Mouse (Mus musculus) gastrocnemius, adult 2 months (tissue): ENCODE data around the gene Egr4. TPM values are rescaled to one million over a fixed set of nuclear protein-coding genes. Genes with fewer than 3 reads are reported as not detected.
A peak's percentile ranks its signal among the peaks of the same experiment; 100 is the strongest.

Experiments
- DNase-seq: peaks from one replicate; pipeline ENCODE4 v3.0.0; 2022
- H3K27ac ChIP-seq: fragments of 200-600 bp; 2 replicates; pipeline ENCODE4 v1.8.1; 2022; ENCODE audit warnings: mild to moderate bottlenecking
- H3K4me3 ChIP-seq: fragments of 200-600 bp; 2 replicates; pipeline ENCODE4 v1.8.1; 2022; ENCODE audit warnings: mild to moderate bottlenecking, moderate library complexity
- CTCF ChIP-seq: fragments of 200-600 bp; IDR thresholded peaks from 2 replicates; pipeline ENCODE4 v1.8.1; 2022; ENCODE audit warnings: antibody characterized with exemption, mild to moderate bottlenecking, moderate library complexity
- intact Hi-C: fragments of 180-260 bp; cut with DNase I; formaldehyde crosslinking; loops from one replicate; pipeline ENCODE4 v1.15.1; 2025
- total RNA-seq, 2 experiments: library from RNA; stranded (reverse); gene quantifications; 2 replicates each; pipeline ENCODE4 v1.2.3; 2021

Gene Egr4
- total RNA-seq, 2 experiments from 2014 or later = not detected

DNA sequence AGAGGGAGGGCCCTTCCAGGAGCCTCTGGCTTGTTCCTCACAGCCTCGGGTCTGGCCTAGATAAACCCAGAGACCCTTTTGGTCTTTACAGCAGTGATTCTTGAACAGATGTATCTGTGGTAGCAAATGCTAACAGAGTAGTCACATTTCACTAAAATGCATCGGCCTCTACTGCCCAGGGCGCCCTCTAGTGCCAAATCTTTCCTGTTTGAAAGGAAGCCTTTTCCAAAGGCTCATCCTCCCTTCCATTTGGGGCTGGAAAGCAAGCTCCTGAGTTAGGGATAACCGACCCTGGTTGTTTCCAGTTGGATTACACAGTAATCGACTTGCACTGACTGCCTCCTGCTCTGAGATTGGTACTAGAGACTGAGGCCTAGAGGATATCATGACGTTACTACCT, 2.9 kb downstream of the Egr4 start:
- no peak for DNase-seq
- TF ChIP-seq CTCF = peak; percentile 52
- intact Hi-C loops = no loop called here
- H3K4me3 ChIP-seq = no peak overlapping the region
- no peak overlapping the region for H3K27ac ChIP-seq

DNA sequence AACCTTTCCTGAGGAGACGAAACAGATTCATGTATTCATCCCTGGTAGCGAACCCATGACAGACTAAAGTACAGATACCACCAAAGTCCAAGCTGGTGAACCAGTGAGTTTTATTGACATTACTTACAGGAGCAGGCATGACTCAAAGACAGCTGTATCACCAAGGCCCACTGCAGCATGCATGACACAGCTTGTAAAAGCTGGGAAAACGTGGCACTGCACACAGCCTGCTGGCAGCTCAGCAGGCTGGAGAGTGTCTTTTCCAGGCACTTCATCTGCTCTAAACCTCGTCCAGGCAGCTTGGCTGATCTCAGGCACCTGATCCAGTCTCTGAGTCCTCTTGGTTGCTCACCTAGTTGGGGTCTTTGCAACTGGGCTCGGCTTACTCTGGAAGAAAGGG, 4.8 kb downstream of the Egr4 start:
- H3K4me3 ChIP-seq = no peak overlapping the region
- no peak for TF ChIP-seq CTCF
- no peak overlapping the region for H3K27ac ChIP-seq
- intact Hi-C loops = no loop called here
- DNase-seq = no peak

- no peak overlapping the region for H3K27ac ChIP-seq
- no peak for DNase-seq
- intact Hi-C loops = no loop called here
- H3K4me3 ChIP-seq = no peak overlapping the region
- no peak for TF ChIP-seq CTCF
Observed at GRCm38 (mm10) chr6:85504908-85505307, 8.5 kb downstream of the Egr4 start.

DNA sequence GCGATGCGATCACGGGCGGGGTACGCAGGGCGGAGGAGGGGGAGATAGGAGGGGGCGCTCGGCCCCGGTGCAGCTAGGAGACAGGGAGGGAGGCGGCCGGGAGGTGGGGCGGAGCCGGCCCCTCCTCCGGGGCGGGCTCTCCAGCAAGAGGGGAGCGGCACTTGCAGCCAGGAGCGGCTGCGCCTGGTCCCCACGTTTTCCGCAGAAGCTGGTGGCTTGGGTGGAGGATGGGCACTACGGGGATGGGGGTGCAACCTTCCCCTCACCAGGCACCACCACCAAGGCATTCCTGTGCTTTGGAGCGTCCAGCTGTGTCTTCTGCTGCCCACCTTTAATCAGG, 10.5 kb downstream of the Egr4 start, which contains the start of gene Fbxo41:
TSS of gene Fbxo41 (minus strand) at position 84 of the 340 bp plus-strand sequence.
- TF ChIP-seq CTCF = no peak
- no peak within 1 kb of the TSS for H3K27ac ChIP-seq
- intact Hi-C loops = no loop called here
- peak within 1 kb of the TSS; percentile 74 for H3K4me3 ChIP-seq
- peak; percentile 29 for DNase-seq

GRCm38 (mm10) chr6:85502103-85502910, 11.1 kb downstream of the Egr4 start:
- Histone ChIP-seq H3K27ac (no peak overlapping the region), H3K4me3 (peak overlapping the region; percentile 74)
- DNase-seq = no peak
- TF ChIP-seq CTCF = no peak
- intact Hi-C loops = no loop called here

GRCm38 (mm10) chr6:85501571-85502102, 11.8 kb downstream of the Egr4 start:
- Histone ChIP-seq H3K27ac (no peak overlapping the region), H3K4me3 (no peak overlapping the region)
- intact Hi-C loops = no loop called here
- DNase-seq = no peak
- no peak for TF ChIP-seq CTCF

- Histone ChIP-seq H3K4me3 (no peak overlapping the region), H3K27ac (no peak overlapping the region)
- DNase-seq = no peak
- no peak for TF ChIP-seq CTCF
- intact Hi-C loops = no loop called here
Observed at GRCm38 (mm10) chr6:85500416-85500815, 13.0 kb downstream of the Egr4 start.

GRCm38 (mm10) chr6:85498147-85498546, 15.2 kb downstream of the Egr4 start:
- no peak for DNase-seq
- Histone ChIP-seq H3K4me3 (no peak overlapping the region), H3K27ac (no peak overlapping the region)
- no peak for TF ChIP-seq CTCF
- intact Hi-C loops = no loop called here

DNA sequence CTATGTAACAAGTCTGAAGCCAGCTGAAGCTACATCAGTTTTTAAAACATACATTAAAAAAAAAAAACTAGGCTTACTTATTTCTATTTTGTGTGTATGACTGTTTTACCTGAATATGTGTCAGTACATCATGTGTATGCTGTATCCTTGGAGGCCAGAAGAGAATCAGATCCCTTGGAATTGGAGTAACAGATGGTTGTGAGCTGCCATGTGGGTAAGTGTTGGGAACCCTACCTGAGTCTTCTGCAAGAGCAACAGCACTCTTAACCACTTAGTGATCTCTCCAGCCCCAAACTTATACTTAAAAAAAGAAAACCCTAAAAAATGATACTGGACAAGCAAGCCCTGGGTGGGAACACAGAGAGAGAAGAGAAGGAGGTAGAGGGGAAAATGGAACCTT, 16.4 kb downstream of the Egr4 start:
- intact Hi-C loops = no loop called here
- H3K27ac ChIP-seq = no peak overlapping the region
- no peak for DNase-seq
- no peak overlapping the region for H3K4me3 ChIP-seq
- TF ChIP-seq CTCF = no peak

- no peak for TF ChIP-seq CTCF
- no peak overlapping the region for H3K27ac ChIP-seq
- intact Hi-C loops = no loop called here
Observed at GRCm38 (mm10) chr6:85491606-85492005, 21.8 kb downstream of the Egr4 start.

DNA sequence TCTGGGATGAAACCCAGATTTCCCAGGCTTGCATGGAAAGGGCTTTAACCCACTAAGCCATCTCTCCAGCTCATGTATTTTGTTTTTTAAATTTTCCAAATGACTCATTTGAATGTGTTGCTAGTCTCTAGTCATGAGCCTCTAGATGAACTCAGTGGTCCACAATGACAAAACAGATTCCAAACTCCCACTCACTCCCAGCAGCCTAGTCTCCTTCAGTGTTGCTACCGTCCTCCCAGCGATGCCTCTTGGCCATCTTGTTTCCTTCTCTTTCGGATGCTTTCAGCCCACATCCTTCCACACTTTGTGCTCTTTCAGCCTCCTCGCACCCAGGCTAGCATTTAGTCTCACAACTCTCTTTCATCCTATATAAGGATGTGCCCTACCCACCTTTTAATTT, 23.1 kb downstream of the Egr4 start:
- DNase-seq = no peak
- Histone ChIP-seq H3K4me3 (no peak overlapping the region), H3K27ac (no peak overlapping the region)
- TF ChIP-seq CTCF = no peak
- intact Hi-C loops = no loop called here

More at GRCm38 (mm10) chr6:85491606-85492005, 21.8 kb downstream of the Egr4 start:
- DNase-seq = no peak
- no peak overlapping the region for H3K4me3 ChIP-seq

GRCm38 (mm10) chr6:85489717-85490116, 23.7 kb downstream of the Egr4 start:
- no peak for TF ChIP-seq CTCF
- intact Hi-C loops = no loop called here
- no peak for DNase-seq
- Histone ChIP-seq H3K27ac (no peak overlapping the region), H3K4me3 (no peak overlapping the region)

- no peak for DNase-seq
- TF ChIP-seq CTCF = no peak
- intact Hi-C loops = no loop called here
- Histone ChIP-seq H3K27ac (no peak overlapping the region), H3K4me3 (no peak overlapping the region)
Observed at GRCm38 (mm10) chr6:85488510-85488909, 24.9 kb downstream of the Egr4 start.

- no peak overlapping the region for H3K27ac ChIP-seq
- DNase-seq = no peak
- intact Hi-C loops = no loop called here
- TF ChIP-seq CTCF = no peak
- no peak overlapping the region for H3K4me3 ChIP-seq
Observed at GRCm38 (mm10) chr6:85485738-85486137, 27.7 kb downstream of the Egr4 start.
